Mouse (Mus musculus) MEL (cell line): Measurements from ENCODE around the gene Sorbs2. TPM values are rescaled to one million over a fixed set of nuclear protein-coding genes. Genes with fewer than 3 reads are reported as not detected.

ENCODE experiments used
- DNase-seq: peaks from one replicate; pipeline ENCODE4 v3.0.0; 2011; ENCODE audit warnings: low read depth, low spot score
- H3K27ac ChIP-seq: 2 replicates; pipeline ENCODE4 v1.5.1; 2012; ENCODE audit warnings: low read depth, mild to moderate bottlenecking, control low read depth, low read length, moderate library complexity; ENCODE audit not compliant: control insufficient read depth
- H3K27me3 ChIP-seq, 2 experiments: fragments of 150-350 bp in 1 of 2; sonication (generic) in 1 of 2; 2 replicates each; pipeline ENCODE4 v1.6.1; 2012; ENCODE audit warnings: low read length in 2 of 2, mild to moderate bottlenecking in 2 of 2, improper control_type of control experiment in 1 of 2, moderate library complexity in 1 of 2; ENCODE audit not compliant: insufficient read depth in 2 of 2, control insufficient read depth in 1 of 2
- H3K36me3 ChIP-seq, 2 experiments: 2 replicates each; pipeline ENCODE4 v1.6.1; 2012 to 2014; ENCODE audit warnings: low read length in 2 of 2, improper control_type of control experiment in 1 of 2, inconsistent platforms in 1 of 2, mild to moderate bottlenecking in 1 of 2; ENCODE audit not compliant: insufficient read depth in 2 of 2, control insufficient read depth in 1 of 2
- H3K4me1 ChIP-seq, 2 experiments: fragments of 150-350 bp in 1 of 2; sonication (generic) in 1 of 2; 2 replicates each; pipeline ENCODE4 v1.6.1; 2012; ENCODE audit warnings: low read length in 2 of 2, improper control_type of control experiment in 1 of 2, mild to moderate bottlenecking in 1 of 2; ENCODE audit not compliant: insufficient read depth in 2 of 2, control insufficient read depth in 1 of 2
- H3K4me3 ChIP-seq, 2 experiments: fragments of 150-350 bp in 1 of 2; sonication (generic) in 1 of 2; 2 replicates each; pipeline ENCODE4 v1.5.1; 2012; ENCODE audit warnings: low read depth in 2 of 2, low read length in 2 of 2, mild to moderate bottlenecking in 2 of 2, moderate library complexity in 2 of 2, control low read depth in 1 of 2, improper control_type of control experiment in 1 of 2; ENCODE audit not compliant: control insufficient read depth in 1 of 2, insufficient read depth in 1 of 2
- H3K79me2 ChIP-seq: 2 replicates; pipeline ENCODE4 v1.6.1; 2012; ENCODE audit warnings: mild to moderate bottlenecking, low read length, moderate library complexity; ENCODE audit not compliant: control insufficient read depth, poor library complexity, insufficient read depth
- H3K9ac ChIP-seq: 2 replicates; pipeline ENCODE4 v1.6.1; 2012; ENCODE audit warnings: low read depth, mild to moderate bottlenecking, control low read depth, low read length, moderate library complexity; ENCODE audit not compliant: control insufficient read depth, poor library complexity, severe bottlenecking
- H3K9me3 ChIP-seq: fragments of 150-350 bp; sonication (generic); replicated peaks from 2 replicates; pipeline ENCODE4 v1.6.1; 2012; ENCODE audit warnings: mild to moderate bottlenecking, low read length, improper control_type of control experiment, moderate library complexity; ENCODE audit not compliant: insufficient read depth
- BHLHE40 ChIP-seq: IDR thresholded peaks from 2 replicates; pipeline ENCODE4 v1.6.1; 2012; ENCODE audit warnings: low read depth, mild to moderate bottlenecking, inconsistent platforms, low read length, improper control_type of control experiment, borderline replicate concordance
- CHD1 ChIP-seq: IDR thresholded peaks from 2 replicates; pipeline ENCODE4 v1.6.1; 2012; ENCODE audit warnings: low read depth, mild to moderate bottlenecking, inconsistent platforms, low read length, improper control_type of control experiment
- CHD2 ChIP-seq: IDR thresholded peaks from 2 replicates; pipeline ENCODE4 v1.6.1; 2011; ENCODE audit warnings: low read length, improper control_type of control experiment
- E2F4 ChIP-seq: IDR thresholded peaks from 2 replicates; pipeline ENCODE4 v1.6.1; 2011; ENCODE audit warnings: low read depth, low read length, improper control_type of control experiment, borderline replicate concordance
- ELF1 ChIP-seq: IDR thresholded peaks from 2 replicates; pipeline ENCODE4 v1.6.1; 2014; ENCODE audit warnings: low read depth, mild to moderate bottlenecking, inconsistent platforms, low read length, improper control_type of control experiment, moderate library complexity
- ETS1 ChIP-seq: IDR thresholded peaks from 2 replicates; pipeline ENCODE4 v1.6.1; 2012; ENCODE audit warnings: low read depth, mild to moderate bottlenecking, inconsistent platforms, low read length, improper control_type of control experiment, moderate library complexity
- HCFC1 ChIP-seq: IDR thresholded peaks from 2 replicates; pipeline ENCODE4 v1.6.1; 2012; ENCODE audit warnings: low read depth, mild to moderate bottlenecking, inconsistent platforms, low read length, improper control_type of control experiment, moderate library complexity
- JUND ChIP-seq: IDR thresholded peaks from 2 replicates; pipeline ENCODE4 v1.6.1; 2011; ENCODE audit warnings: low read depth, mild to moderate bottlenecking, improper control_type of control experiment, low read length
- KAT2A ChIP-seq: conservative IDR thresholded peaks from 2 replicates; pipeline ENCODE4 v1.6.1; 2012; ENCODE audit warnings: low read depth, low read length, improper control_type of control experiment, inconsistent platforms
- MAFK ChIP-seq: IDR thresholded peaks from 2 replicates; pipeline ENCODE4 v1.6.1; 2011; ENCODE audit warnings: low read depth, mild to moderate bottlenecking, low read length, improper control_type of control experiment, borderline replicate concordance
- MAZ ChIP-seq: IDR thresholded peaks from 2 replicates; pipeline ENCODE4 v1.6.1; 2012; ENCODE audit warnings: low read depth, mild to moderate bottlenecking, inconsistent platforms, low read length, improper control_type of control experiment
- MXI1 ChIP-seq: IDR thresholded peaks from 2 replicates; pipeline ENCODE4 v1.6.1; 2011; ENCODE audit warnings: mild to moderate bottlenecking, low read depth, low read length, improper control_type of control experiment
- NELFE ChIP-seq: IDR thresholded peaks from 2 replicates; pipeline ENCODE4 v1.6.1; 2011; ENCODE audit warnings: low read depth, low read length, improper control_type of control experiment
- NRF1 ChIP-seq: IDR thresholded peaks from 2 replicates; pipeline ENCODE4 v1.6.1; 2014; ENCODE audit warnings: low read depth, mild to moderate bottlenecking, inconsistent platforms, low read length, improper control_type of control experiment, moderate library complexity; ENCODE audit not compliant: poor library complexity, insufficient read depth, severe bottlenecking
- POLR2A ChIP-seq, 2 experiments: IDR thresholded peaks; 2 replicates each; pipeline ENCODE4 v1.6.1; 2011 to 2012; ENCODE audit warnings: low read length in 2 of 2, mild to moderate bottlenecking in 2 of 2, control low read depth in 1 of 2, improper control_type of control experiment in 1 of 2, low read depth in 1 of 2, moderate library complexity in 1 of 2; ENCODE audit not compliant: control insufficient read depth in 1 of 2, insufficient read depth in 1 of 2, poor library complexity in 1 of 2
- POLR2AphosphoS2 ChIP-seq: IDR thresholded peaks from 2 replicates; pipeline ENCODE4 v1.6.1; 2011; ENCODE audit warnings: low read length, improper control_type of control experiment
- POLR2AphosphoS5 ChIP-seq: IDR thresholded peaks from 2 replicates; pipeline ENCODE4 v1.6.1; 2012; ENCODE audit warnings: low read depth, borderline replicate concordance, mild to moderate bottlenecking, inconsistent platforms, low read length, moderate library complexity, mixed read lengths
- RAD21 ChIP-seq: IDR thresholded peaks from 2 replicates; pipeline ENCODE4 v1.6.1; 2011; ENCODE audit warnings: mild to moderate bottlenecking, low read depth, low read length, improper control_type of control experiment
- RCOR1 ChIP-seq: IDR thresholded peaks from 2 replicates; pipeline ENCODE4 v1.6.1; 2012; ENCODE audit warnings: low read depth, mild to moderate bottlenecking, inconsistent platforms, low read length, improper control_type of control experiment
- SIN3A ChIP-seq: IDR thresholded peaks from 2 replicates; pipeline ENCODE4 v1.6.1; 2012; ENCODE audit warnings: low read length, improper control_type of control experiment, inconsistent platforms
- SMC3 ChIP-seq: IDR thresholded peaks from 2 replicates; pipeline ENCODE4 v1.6.1; 2011; ENCODE audit warnings: low read depth, low read length, improper control_type of control experiment
- TAL1 ChIP-seq: IDR thresholded peaks from 2 replicates; pipeline ENCODE4 v1.6.1; 2012; ENCODE audit warnings: mild to moderate bottlenecking, inconsistent platforms, low read length, moderate library complexity, mixed read lengths
- UBTF ChIP-seq: IDR thresholded peaks from 2 replicates; pipeline ENCODE4 v1.6.1; 2012; ENCODE audit warnings: low read depth, mild to moderate bottlenecking, inconsistent platforms, low read length, improper control_type of control experiment, moderate library complexity, borderline replicate concordance; ENCODE audit not compliant: insufficient read depth
- USF2 ChIP-seq, 2 experiments: IDR thresholded peaks; 2 replicates each; pipeline ENCODE4 v1.6.1; 2011 to 2012; ENCODE audit warnings: improper control_type of control experiment in 2 of 2, low read length in 2 of 2, borderline replicate concordance in 1 of 2, inconsistent platforms in 1 of 2, low read depth in 1 of 2, mild to moderate bottlenecking in 1 of 2; ENCODE audit not compliant: insufficient read depth in 1 of 2
- ZC3H11A ChIP-seq: IDR thresholded peaks from 2 replicates; pipeline ENCODE4 v1.6.1; 2012; ENCODE audit warnings: low read depth, mild to moderate bottlenecking, inconsistent platforms, low read length, improper control_type of control experiment
- ZKSCAN1 ChIP-seq: IDR thresholded peaks from 2 replicates; pipeline ENCODE4 v1.6.1; 2012; ENCODE audit warnings: low read depth, mild to moderate bottlenecking, inconsistent platforms, low read length, improper control_type of control experiment, moderate library complexity
- ZMIZ1 ChIP-seq: IDR thresholded peaks from 2 replicates; pipeline ENCODE4 v1.6.1; 2012; ENCODE audit warnings: low read depth, mild to moderate bottlenecking, inconsistent platforms, low read length, improper control_type of control experiment, moderate library complexity
- polyA plus RNA-seq, 2 experiments: library from polyadenylated mRNA; stranded (reverse) in 1 of 2; unstranded in 1 of 2; fragments of >175 nt in 1 of 2; fragments of >200 nt in 1 of 2; gene quantifications; 2 replicates each; pipeline versions ENCODE4 v1.2.1 to v1.2.4; 2012; ENCODE audit warnings: low replicate concordance in 2 of 2, low read depth in 1 of 2; ENCODE audit not compliant: insufficient read length in 2 of 2, insufficient read depth in 1 of 2, missing spikeins in 1 of 2
- total RNA-seq: library from RNA; depleted of rRNA; stranded (reverse); fragments of 300-350 nt; gene quantifications from 2 replicates; pipeline ENCODE4 v1.2.3, GENCODE M21; 2012

The Sorbs2 gene
- total and polyA plus RNA-seq, 3 experiments = not detected

DNA sequence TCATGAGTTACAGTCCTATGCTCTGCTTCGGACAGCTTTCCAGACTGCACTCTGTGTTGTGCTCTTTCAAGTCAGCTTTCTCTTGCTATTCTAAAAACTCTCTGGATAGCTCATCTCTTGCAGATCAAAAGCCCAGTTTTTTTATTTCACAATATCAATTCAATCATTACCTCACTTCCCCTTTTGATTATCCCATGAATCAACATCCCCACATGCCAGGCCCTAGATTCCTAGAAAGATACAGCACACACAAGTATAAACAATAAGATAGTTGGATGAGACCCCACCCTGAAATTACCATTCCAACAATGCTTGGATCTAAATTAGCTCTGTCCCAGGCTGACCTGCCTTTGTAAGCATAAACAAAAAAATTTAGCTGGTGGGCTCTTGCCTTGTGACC, 57.6 kb downstream of the Sorbs2 start:
- Histone ChIP-seq H3K79me2 (no peaks in the 10 kb centered on the region), H3K4me3 (no peak overlapping the region), H3K9me3 (no peaks in the 10 kb centered on the region), H3K36me3 (no peaks in the 10 kb centered on the region), H3K9ac (no peak overlapping the region), H3K27me3 (no peaks in the 10 kb centered on the region)
- TF ChIP-seq RAD21 (no peak), SMC3 (no peak), MXI1 (no peak), TAL1 (no peak), ELF1 (no peak), CHD2 (no peak), ZMIZ1 (no peak), E2F4 (no peak), UBTF (no peak), MAZ (no peak), POLR2A (IDR thresholded peaks at IDR 0.05; ENCODE audit: control insufficient read depth in 1 of 2, insufficient read depth in 1 of 2, low read depth in 1 of 2, low read length in 2 of 2, poor library complexity in 1 of 2) (no peak), POLR2AphosphoS2 (no peak), KAT2A (no peak), USF2 (IDR thresholded peaks at IDR 0.05; ENCODE audit: borderline replicate concordance in 1 of 2, insufficient read depth in 1 of 2, low read depth in 1 of 2, low read length in 2 of 2) (no peak), BHLHE40 (no peak), RCOR1 (no peak), NRF1 (no peak), ETS1 (no peak)
- TF ChIP-seq, all 39 proteins: peak for 0
- no peak for DNase-seq
- H3K4me1 ChIP-seq = no peaks in the 10 kb centered on the region
- H3K27ac ChIP-seq = no peak overlapping the region

DNA sequence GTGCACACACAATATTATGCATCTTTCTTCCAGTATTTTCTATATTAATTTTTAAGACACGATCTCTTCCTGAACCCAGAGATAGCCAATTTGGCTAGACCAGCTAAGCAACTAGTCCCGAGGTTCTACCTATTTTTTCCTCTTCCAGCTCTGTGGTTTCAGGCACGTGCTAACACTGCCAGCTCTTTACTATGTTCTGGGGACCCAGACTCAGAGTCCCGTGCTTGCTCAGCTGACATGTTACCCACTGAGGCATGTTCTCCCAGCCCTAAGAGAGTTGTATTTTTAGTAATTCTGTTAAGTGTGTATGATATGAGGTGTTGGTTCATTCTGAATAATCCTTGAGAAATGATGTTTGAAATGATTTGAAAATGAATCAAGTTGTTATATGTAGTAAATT, 62.5 kb downstream of the Sorbs2 start:
- Histone ChIP-seq H3K9me3 (no peaks in the 10 kb centered on the region), H3K4me1 (no peaks in the 10 kb centered on the region), H3K9ac (no peak overlapping the region), H3K36me3 (no peaks in the 10 kb centered on the region), H3K79me2 (no peaks in the 10 kb centered on the region), H3K27ac (no peak overlapping the region), H3K27me3 (no peaks in the 10 kb centered on the region), H3K4me3 (no peak overlapping the region)
- TF ChIP-seq RAD21 = no peak
- TF ChIP-seq NRF1 = no peak
- TF ChIP-seq JUND = no peak
- no peak for TF ChIP-seq USF2 (IDR thresholded peaks at IDR 0.05; ENCODE audit: borderline replicate concordance in 1 of 2, insufficient read depth in 1 of 2, low read depth in 1 of 2, low read length in 2 of 2)
- TF ChIP-seq NELFE = no peak
- TF ChIP-seq POLR2AphosphoS5 = no peak
- no peak for TF ChIP-seq E2F4
- no peak for TF ChIP-seq CHD1
- no peak for TF ChIP-seq MAFK
- TF ChIP-seq BHLHE40 = no peak
- no peak for TF ChIP-seq MXI1
- no peak for TF ChIP-seq SMC3
- no peak for TF ChIP-seq ZKSCAN1
- TF ChIP-seq ZC3H11A = no peak
- no peak for TF ChIP-seq HCFC1
- no peak for TF ChIP-seq SIN3A
- TF ChIP-seq POLR2AphosphoS2 = no peak
- no peak for DNase-seq
